Mouse (Mus musculus): Measurements from ENCODE around the gene Cul9.

GRCm38 (mm10) chr17:46452683-46453082, 93.5 kb downstream of the Cul9 start:
- TF ChIP-seq GATA1 (IDR thresholded peaks at IDR 0.05; ENCODE audit: borderline replicate concordance, low read length): no peak
- no peak for TF ChIP-seq FLI1 (IDR thresholded peaks at IDR 0.05; ENCODE audit: low read length)
